Mouse (Mus musculus) monocyte, adult 2 months (primary cell): ENCODE results near the gene Glyatl3.

ENCODE experiments used
- DNase-seq, 2 experiments: peaks; one replicate each; pipeline ENCODE4 v3.0.0; 2022; ENCODE audit warnings: low spot score in 2 of 2, low read depth in 1 of 2

Gene Glyatl3

GRCm38 (mm10) chr17:40914250-40914649 is at the start of gene Glyatl3:
Gene Glyatl3, minus strand, starts transcription at chr17:40914350.
- DNase-seq, result no peak

GRCm38 (mm10) chr17:40948518-40948917 is 34.4 kb upstream of the Glyatl3 start:
- DNase-seq, result no peak

- DNase-seq, result peak; percentile 92 to 95
Observed at GRCm38 (mm10) chr17:40934420-40935231, 20.5 kb upstream of the Glyatl3 start, which contains the start of the genes Mut and Cenpq. Gene Mut, plus strand, starts transcription at chr17:40934685. Gene Cenpq, minus strand, starts transcription at chr17:40935047.

GRCm38 (mm10) chr17:40933985-40934384 is 19.8 kb upstream of the Glyatl3 start:
- DNase-seq, result peak in 1 of 2 experiments; percentile 1

- no peak for DNase-seq
Observed at GRCm38 (mm10) chr17:40915499-40915898, 1.3 kb upstream of the Glyatl3 start.

- no peak for DNase-seq
Observed at GRCm38 (mm10) chr17:40904721-40905154, 9.4 kb downstream of the Glyatl3 start.

- DNase-seq, result no peak
Observed at GRCm38 (mm10) chr17:40904056-40904597, 10.0 kb downstream of the Glyatl3 start.

- DNase-seq, result no peak
Observed at GRCm38 (mm10) chr17:40903345-40903744, 10.8 kb downstream of the Glyatl3 start.

GRCm38 (mm10) chr17:40899783-40900363 is 14.3 kb downstream of the Glyatl3 start:
- DNase-seq, result no peak

- no peak for DNase-seq
Observed at GRCm38 (mm10) chr17:40896863-40897262, 17.3 kb downstream of the Glyatl3 start.

- no peak for DNase-seq
Observed at GRCm38 (mm10) chr17:40887849-40888536, 26.2 kb downstream of the Glyatl3 start.

GRCm38 (mm10) chr17:40885155-40885554 is 29.0 kb downstream of the Glyatl3 start:
- no peak for DNase-seq

GRCm38 (mm10) chr17:40882172-40882571 is 32.0 kb downstream of the Glyatl3 start:
- no peak for DNase-seq

GRCm38 (mm10) chr17:40879924-40880691 is 34.0 kb downstream of the Glyatl3 start, which contains the start of gene 9130008F23Rik:
Gene 9130008F23Rik, minus strand, starts transcription at chr17:40880559.
- DNase-seq, result peak in 1 of 2 experiments; percentile 12

- no peak for DNase-seq
Observed at GRCm38 (mm10) chr17:40879528-40879923, 34.6 kb downstream of the Glyatl3 start.

- DNase-seq, result no peak
Observed at GRCm38 (mm10) chr17:40877741-40878140, 36.4 kb downstream of the Glyatl3 start.

GRCm38 (mm10) chr17:40875568-40875967 is 38.6 kb downstream of the Glyatl3 start:
- DNase-seq, result no peak

GRCm38 (mm10) chr17:40874701-40875100 is 39.4 kb downstream of the Glyatl3 start:
- no peak for DNase-seq

GRCm38 (mm10) chr17:40873582-40874011 is 40.6 kb downstream of the Glyatl3 start:
- DNase-seq, result no peak

GRCm38 (mm10) chr17:40872626-40873025 is 41.5 kb downstream of the Glyatl3 start:
- DNase-seq, result no peak
